Mouse (Mus musculus): ENCODE data around the gene Usp6nl.

DNA sequence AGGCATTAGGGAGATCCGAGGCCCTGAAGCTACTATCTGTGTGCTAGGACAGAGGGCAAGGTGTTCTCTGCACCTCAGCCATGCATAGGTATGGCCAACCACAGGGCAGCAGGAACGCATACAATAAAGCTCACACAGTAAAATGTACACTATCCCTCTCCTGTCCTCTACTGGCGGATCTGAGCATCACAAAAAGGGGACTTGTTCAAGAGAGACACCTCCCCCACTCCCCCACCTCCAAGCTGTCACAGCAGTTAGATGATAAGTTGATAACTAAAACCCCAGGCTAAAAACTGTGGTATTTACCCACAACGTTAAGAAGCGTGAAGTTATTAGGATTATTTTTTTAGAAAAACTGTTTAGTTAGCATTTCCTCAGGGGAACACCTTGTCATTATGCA, 151.4 kb downstream of the Usp6nl start:
- TF ChIP-seq GATA1 (IDR thresholded peaks at IDR 0.05; ENCODE audit: borderline replicate concordance, low read length) (no peak), FLI1 (IDR thresholded peaks at IDR 0.05; ENCODE audit: low read length) (no peak)
